Mouse (Mus musculus) kidney, adult 18-20 months (tissue): ENCODE measurements around the gene Cpm.
"Not testable (repeated sequence)": the region's sequence is repeated elsewhere in the genome, so short reads cannot be mapped to it uniquely, and the experiment has no call there.

Experiments used
- DNase-seq: peaks from one replicate; pipeline ENCODE4 v3.0.0; 2021

The Cpm gene

DNA sequence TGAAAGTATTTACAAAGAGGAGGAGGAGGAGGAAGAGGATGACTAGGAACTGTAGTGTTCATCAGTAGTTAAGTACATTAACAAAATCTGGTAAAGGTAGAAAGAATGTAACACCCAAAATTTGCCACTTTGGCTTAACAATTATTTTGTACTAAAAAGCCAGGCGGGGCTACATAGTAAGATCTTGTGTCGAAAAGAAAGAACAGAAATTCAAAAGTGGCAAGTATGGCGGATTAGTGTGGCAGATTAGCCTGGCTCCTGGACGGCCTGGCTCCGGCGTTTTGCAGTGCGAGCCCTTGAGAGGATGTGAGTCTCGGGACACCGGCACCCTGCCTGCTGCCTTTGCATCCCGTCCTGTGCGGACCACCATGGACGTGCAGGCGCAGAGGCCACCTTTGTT is 35.4 kb upstream of the Cpm start:
- DNase-seq: no peak

DNA sequence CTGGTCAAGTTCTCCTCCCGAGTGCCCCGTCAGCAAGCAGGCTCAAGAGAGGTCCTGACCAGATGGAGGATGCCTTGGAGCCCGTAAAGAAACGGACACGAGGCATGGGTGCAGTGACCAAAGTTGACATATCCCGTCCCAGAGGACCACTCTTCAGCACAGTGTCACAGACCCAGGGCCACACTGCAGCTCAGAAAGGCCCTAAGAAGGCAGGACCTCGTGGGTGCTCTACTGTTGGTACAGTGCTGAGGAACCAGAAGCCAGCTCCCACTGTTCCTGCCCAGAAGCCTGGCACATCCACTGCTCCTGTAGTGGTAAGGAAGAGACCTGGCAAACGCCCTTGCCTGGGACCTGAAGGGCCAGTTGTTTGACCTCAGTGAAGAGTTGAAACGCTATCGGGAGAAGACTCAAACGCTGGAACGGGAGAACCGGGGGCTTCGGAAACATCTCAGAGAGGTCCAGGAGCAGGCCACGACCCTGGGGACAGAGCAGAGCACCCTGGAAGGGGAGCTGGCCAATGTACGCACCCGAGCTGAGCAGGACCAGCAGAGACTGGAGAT is 34.9 kb upstream of the Cpm start:
- no peak for DNase-seq

DNA sequence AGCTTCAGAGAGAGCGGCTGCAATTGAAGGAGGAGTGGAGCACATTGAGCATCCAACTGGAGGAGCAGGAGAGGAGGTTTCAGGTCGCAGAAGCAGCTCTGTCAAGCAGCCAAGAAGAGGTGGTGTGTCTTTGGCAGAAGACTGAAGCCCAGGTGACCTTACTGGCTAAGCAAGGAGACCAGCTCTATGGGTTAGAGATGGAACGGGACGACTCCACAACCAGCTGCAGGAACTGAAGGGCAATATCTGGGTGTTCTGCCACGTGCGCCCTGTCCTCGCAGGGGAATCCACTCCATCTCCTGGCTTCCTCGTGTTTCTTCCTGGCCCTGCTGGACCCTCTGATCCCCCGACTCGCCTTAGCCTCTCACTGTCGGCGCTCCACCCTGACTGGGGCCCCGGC is 34.4 kb upstream of the Cpm start:
- DNase-seq: no peak

DNA sequence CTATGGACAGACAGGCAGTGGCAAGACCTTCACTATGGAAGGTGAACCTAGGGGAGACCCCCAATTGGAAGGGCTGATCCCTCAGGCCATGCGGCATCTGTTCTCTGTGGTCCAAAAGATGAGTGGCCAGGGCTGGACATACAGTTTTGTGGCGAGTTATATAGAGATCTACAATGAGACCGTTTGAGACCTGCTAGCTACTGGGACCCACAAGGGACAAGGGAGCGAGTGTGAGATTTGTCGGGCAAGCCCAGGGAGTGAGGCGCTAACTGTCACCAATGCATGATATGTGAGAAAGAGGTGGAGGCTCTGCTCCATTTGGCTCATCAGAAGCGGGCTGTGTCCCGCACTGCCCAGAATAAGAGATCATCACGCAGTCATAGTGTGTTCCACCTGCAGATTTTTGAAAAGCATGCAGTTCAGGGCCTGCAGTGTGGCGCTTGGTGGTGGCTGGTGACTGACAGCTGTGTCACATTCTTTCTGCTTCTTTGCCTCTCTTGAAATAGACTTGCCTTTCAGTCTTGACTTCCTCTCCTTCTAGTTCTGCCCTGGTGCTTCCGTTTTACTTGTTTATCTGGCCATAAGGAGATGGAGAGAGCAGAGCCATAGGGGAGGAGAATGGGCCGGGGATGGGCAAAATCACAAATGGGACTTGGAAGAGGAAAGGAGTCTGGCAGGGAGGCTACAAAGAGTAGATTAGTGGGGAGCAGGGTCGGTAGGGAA is 33.7 kb upstream of the Cpm start:
- DNase-seq: no peak

DNA sequence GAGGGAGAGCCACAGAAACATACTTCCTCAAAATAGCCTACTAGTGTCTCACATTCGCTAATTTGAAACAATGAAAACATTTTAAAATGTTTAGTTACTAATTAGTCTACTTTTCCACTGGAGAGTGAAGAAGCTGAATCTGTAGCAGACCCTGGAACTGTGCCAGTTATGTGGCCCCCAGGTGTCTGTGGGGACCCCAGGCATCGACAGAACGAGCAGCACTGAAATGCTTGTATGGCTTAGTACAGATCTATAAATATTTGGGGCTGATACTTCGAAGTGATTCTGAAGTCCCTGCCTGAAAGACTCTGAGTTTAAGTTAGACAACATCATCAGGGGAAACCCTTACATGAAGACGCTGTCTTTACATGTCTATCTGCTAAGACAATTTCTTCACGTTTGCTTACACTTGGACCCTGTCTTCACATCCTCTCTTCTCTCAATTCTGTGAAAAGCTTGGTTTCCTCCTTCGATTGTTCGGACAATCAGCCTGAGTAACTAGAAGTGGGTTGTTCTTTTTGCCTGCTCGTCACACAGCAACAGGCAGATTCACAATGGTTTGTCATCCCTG is 33.0 kb upstream of the Cpm start:
- DNase-seq: no peak

DNA sequence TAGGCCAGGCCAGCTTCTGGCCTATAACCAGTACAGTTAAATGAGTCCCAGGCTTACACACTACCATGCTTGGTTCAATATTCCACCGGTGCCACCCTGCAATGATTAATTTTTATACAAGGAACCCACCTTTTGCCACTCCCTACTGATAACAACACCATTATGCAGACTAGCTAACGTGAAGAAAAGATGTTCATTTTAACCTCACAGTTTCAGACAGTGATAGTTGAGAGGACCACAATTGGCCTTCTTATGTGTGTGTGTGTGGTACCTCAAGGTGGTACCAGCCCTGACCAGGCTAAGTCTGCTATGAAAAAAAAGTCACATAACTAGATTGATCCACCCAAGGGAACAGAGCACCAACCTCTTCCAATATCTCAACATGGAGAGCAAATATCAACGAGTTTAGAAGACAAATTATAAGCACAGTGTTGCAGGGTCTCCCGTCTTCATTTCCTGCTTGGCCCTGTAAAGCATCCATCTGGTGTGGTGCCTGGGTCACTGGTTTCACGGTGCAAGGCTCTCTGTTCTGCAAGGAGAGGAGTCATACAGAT is 32.5 kb upstream of the Cpm start:
- DNase-seq: no peak

DNA sequence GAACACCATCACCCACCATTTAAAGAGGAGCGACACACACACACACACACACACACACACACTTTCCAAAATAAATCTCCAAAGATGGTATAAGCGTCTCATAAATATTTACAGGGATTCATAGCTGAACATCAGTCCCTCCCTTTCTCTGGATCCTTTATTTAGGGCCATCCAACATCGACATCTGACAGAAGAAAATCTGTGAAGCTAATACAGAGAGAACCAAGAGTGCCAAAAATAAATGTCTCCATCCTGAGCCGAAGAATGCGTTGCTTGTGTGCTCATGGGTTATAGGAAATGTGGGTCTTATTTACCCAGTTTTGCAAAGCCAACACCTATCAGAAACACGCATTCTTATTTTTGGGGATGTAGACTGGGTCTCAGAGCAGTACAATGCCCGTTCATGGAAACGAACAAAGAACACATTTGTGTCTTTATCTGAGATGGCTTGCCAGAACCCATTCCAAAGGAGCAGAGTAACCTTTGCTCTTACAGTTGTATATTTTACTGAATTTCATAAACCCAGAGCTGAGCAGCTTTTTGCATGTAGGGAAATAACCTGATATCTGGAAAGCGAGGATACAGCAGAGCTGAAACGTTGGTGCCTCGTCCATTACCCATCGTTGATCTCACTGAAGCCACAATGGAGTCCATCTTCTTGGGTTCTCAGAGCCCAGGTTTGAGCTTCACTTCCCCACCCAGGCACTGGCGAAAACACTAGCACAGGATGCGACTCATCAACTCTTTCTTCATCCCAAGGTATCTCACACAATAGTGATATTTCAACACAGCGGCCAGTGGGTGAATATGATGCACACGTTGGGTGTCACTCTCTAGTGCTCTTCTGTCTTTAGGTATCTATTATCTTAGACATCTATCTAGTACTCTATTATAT is 31.7 kb upstream of the Cpm start:
- not testable (repeated sequence) for DNase-seq

DNA sequence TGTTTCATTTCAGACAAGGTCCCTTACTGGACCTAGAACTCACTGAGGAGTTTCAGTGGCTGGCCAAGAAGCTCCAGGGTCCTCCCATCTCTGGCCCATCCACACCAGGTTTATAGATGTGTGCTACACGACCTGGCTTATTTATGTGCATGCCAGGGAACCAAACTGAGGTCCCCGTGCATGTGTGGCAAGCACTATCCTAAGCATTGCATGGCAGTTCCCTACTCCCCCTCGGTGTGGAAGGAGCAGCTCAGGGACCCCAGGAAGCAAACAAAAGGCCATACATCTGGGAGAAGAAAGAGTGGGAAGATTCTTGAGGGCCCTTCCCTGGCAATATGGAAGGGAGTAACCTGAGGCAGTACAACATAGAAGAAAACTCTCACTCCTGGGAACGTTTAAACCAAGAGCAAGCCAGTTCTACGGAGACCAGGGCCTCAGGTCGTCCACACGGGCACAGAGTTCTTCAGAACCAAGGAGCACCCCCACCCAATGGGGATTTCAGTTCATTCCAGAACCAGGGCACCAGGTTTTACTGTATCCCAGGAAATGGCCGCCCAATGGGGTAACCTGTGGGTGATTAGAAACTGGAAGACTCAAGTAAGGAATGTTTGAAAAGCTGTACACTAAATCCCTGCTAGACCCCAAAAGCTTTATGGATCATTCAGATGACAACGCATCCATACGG is 30.9 kb upstream of the Cpm start:
- no peak for DNase-seq

DNA sequence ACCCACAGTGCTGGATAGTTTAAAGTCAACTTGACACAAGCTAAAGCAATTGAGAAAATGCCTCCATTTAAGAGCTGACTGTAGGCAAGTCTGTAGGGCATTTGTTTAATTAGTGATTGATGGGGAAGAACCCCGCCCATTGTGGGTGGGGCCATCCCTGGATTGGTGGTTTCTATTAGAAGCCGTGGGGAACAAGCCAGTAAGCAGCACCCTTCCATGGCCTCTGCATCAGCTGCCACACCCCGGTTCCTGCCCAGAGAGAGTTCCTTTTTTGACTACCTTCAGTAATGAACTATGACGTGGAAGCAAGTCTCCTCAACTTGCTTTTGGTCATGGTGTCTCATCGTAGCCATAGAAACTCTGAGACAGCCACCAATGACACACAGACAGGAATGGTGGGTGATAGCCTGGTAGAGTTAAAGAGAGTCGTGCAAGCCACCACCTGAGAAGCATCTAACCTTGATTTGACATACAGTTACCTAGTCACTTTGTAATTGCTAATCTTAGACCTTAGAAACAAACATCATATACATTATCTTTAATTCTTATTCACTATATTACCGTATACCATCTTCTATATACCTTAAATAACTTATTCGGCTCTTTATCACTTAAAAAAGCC is 30.2 kb upstream of the Cpm start:
- DNase-seq: not testable (repeated sequence)

DNA sequence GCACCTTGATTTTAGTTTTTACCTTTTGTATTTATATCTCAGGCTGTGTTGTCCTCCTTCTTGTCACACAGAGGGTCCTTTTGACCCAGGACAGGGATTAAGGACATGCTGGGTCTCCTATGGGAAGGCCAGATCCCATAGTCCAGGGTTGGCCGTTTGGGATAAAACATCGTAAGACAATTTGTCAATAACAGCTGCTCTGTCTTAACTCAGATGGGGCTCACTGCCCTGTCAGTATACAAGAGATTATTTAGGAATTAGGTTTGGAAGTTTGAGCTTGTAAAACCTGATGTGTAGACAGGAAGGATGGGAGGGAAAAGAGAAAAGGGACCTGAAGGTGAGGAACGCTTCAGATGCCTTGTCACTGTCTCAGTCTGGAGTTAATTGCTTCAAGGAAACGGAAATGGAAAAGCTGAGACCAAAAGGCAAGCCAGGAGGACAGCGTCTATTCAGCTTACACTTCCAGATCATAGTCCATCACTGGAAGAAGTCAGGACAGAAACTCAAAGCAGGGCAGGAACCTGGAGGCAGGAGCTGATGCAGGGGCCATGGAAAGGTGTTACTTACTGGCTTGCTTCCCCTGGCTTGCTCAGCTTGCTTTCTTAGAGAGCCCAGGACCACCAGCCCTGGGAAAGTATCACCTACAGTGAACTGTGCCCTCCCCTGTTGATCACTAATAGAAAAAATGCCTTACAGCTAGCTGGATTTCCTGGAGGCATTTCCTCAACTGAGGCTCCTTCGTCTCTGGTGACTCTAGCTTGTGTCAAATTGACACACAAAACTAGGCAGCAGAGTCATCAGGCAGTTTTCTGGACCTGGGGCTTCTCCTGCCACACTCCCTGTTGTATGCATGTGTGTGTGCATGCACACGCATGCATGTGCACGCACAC is 27.9 kb upstream of the Cpm start:
- DNase-seq: no peak

DNA sequence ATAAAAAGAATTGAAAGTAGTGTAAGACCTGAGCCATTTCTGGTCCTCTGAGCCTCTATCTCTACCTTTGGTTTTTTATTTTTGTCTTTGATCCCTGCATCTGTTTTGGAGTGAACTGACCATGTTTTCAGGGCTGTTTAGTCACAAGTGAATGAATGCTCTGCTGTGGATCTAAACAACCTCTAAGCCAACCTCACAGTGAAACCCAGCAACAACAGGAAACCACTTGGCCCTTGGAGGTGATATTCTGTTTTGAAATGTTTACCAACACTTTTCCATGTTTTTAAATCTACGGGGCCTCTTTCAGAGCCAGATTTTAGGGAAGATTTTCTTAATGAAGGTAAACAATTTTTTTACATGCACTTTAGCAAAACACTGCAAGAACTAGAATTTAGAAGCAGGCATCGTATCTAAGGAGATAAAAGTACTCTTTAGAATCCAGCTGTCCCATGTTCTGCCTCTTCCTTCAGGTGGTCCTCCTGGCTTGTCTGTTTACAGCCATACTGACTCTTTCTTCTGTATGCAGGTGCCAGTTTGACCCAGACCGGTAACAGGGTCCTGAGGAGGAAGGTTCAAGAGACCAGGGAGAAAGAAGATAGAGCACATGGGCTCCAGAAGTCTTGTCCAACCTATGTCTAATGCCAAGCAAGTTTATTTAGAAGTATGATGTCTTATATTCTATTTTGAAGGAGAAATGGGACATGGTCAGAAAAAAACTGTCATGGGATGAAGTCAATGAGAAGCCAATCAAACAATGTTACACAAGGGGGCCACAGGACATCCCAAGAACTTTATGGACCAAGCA is 26.8 kb upstream of the Cpm start:
- DNase-seq: no peak

DNA sequence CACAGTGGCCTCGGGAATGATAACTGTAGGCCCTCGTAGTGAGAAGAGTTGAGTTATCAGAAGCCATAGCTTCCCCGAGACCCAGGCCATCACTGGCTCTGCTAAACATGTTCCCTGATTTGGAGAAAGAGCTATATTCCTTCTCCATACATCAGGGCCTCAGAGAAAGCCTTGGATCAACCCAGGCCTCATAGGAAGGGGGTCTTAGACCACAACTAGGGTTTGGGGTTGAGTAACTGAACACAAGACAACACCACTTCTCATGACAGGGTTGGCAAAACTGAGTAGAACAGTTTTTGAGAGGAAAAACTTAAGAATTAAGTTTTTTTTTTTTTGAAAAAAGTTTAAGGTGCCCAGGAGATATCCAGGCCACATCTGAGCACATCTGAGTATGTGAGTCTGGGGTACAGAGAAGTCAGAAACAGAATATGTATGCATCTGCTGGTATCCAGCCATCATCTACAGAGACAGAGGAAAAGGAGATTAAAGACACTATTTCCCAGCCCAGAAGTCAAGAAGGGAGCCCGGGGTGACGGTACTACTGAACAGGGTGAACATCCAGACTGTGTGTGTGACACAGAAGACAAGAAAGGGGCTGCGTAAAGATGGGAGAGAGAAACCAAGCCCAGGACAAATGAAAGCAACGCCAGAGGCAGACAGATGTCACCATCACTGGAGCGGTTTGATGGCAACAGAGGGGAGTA is 26.0 kb upstream of the Cpm start:
- no peak for DNase-seq

DNA sequence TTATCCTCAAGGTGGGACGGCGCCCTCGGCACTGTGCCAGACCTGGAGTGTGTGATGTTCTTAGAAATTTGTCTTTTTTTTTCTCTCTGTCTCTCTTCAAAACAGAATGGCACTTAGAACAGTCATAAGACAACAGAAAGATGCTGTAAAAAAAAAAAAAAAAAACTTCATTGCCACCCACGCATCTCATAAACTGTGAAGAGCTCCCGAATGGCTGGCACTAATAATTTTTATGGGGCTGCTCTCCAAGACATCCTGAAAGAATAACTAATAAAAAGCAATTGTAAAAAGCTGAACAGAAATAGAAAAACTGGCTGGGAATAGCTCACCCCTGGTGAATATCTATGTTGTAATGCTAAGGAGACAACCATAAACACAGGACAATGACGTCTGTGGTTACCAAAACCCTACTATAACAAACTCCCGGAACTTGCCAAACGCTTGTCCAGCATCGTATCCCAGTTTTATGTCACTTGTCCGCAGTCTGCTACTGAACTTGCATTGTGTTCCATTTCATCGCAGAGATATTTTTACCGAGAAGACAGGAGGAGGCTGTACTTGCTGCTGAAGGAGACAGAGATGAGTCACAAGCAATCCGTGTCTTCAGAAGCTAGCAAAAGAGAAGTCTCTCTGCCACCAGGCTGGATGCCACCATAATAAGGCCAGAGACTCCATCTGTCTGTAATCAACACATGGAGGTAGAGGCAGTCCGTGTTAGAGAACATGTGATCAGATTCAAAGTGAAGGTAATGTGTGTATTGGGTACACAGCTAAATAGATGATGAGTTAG is 25.3 kb upstream of the Cpm start:
- no peak for DNase-seq

DNA sequence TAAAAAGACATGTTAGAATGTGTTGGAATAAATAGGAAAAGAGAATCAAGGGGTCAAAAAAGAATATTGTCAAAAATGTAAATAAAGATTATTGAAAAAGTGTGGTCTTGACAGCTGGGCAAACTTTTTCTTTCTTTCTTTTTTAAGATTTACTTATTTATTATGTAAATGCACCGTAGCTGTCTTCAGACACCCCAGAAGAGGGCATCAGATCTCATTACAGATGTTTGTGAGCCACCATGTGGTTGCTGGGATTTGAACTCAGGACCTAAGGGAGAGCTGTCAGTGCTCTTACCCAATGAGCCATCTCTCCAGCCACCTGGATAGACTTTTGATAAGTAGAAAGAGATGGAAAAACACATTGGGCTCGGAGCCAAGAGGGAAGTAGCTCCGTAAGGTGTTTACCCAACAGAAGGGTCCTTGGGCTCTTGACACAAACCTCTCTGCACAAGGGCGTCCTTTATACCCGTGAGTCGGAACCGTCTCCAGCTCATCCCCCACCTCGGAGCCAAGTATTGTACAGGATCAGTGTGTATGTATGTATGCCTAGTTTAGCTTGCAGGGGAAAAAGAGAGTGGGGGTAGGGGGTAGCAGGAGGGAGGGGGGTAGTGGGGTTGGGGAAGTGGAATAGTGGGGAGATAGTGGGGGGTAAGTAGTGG is 24.5 kb upstream of the Cpm start:
- no peak for DNase-seq

DNA sequence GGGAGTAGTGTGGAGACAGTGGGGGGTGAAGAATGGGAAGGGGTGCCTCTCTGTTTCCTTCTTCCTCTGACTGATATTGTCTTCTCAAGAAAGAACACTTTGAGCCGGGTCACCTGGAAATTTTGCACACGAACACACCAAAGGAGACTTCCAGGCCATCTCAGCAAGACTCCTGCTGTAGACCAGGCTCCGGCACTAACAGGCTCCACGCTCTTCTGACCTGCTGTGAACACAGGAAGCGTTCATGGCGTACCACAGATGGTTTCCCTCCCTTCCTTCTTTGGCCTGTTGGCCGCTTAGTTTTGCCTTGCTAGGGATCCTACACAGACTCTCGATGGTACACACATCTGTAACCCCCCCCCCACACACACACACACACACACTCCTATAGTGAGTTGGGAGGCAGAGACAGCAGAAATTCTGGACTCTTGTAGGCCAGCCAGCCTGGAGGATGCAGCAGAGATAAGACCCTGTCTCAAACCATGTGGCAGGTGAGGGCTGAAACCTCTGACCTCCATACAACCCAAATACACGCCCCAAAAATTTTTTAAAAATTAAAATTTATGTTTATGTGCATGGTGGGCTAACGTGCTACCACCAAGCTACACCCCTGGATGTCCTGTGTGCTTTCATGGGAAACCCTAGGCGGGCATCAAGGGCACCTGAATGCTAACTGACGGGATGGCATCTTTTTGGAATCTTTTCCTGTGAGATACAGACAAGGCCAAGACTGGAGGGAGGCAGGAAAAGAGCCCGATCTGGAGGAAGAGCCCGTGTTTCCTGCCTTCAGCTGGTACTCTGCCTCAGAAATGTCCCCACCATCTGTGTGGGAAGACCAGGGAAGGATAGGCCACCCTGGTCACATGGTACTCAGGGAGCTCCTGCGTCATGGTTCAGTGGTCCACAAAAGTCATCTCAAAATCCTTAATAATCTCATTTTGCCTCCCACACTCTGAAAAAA is 23.7 kb upstream of the Cpm start:
- no peak for DNase-seq

DNA sequence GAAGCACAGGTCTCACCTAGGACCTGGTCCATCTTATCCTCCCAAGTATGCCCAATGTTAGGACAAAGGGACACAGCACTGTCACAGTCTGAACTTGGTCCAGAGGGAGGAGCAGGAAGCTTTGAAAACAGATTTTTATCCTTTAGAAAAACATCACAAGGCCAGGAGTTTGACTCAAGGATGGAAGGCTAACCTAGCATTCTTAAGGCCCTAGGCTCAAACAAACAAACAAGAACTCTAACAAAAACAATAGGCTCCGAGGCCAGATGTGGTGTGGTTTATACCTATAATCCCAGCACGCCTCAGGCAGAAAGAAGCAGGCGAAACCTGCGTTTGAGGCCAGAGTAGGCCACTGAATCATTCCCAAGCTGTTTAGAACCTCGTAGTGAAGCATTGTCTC is 22.9 kb upstream of the Cpm start:
- no peak for DNase-seq
